Mouse (Mus musculus) CD4-positive helper T cell, adult 2 months (primary cell): ENCODE data around the gene Crybb3.
A peak's percentile ranks its signal among the peaks of the same experiment; 100 is the strongest.

ENCODE experiments used
- DNase-seq: peaks from one replicate; pipeline ENCODE4 v3.0.0-alpha.2; 2012; ENCODE audit warnings: low read depth, missing footprints, low spot score

The Crybb3 gene

DNA sequence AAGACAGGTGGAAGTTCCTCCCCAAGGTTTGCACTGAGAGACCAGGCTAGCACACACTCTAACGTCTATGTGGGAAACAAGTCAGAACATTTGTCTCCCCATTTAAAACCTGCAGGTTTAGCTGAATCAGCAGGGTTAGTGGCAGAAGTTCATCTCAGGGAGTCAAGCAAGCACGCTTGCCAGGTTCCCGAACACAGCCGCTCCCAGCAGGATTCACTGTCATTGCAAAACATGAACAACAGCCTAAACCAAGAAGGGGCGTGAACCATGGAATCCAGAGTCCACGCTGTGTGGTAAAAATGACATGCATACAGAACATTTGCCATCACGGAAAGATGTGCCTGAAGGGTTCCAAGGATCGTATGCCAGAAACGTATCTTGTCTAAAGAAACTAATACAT lies 23.7 kb upstream of the Crybb3 start:
- no peak for DNase-seq

- no peak for DNase-seq
Observed at GRCm38 (mm10) chr5:113102455-113102854, 21.1 kb upstream of the Crybb3 start.

- DNase-seq, result no peak
Observed at GRCm38 (mm10) chr5:113101457-113101856, 20.1 kb upstream of the Crybb3 start.

GRCm38 (mm10) chr5:113100422-113100821 lies 19.0 kb upstream of the Crybb3 start:
- DNase-seq, result no peak

DNA sequence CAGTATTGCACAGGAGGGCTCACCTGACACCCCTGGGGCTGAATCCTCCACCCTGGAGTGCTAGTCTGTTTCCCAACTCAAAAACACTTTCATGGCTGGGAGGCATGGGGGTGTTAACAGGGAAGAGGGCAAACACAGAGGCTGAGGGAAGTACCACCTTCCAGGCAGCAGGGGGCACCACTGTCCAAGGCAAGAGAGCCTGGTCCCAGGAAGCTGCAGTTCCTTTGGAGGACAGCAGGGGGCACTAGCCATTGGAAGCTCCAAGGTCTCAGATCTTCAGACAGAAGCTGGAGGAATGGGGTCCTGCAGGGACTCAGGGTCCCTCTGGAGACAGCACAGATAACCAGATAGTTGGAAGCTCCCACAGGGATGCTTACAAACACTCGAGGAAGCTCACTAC lies 18.2 kb upstream of the Crybb3 start:
- DNase-seq, result peak; percentile 56

DNA sequence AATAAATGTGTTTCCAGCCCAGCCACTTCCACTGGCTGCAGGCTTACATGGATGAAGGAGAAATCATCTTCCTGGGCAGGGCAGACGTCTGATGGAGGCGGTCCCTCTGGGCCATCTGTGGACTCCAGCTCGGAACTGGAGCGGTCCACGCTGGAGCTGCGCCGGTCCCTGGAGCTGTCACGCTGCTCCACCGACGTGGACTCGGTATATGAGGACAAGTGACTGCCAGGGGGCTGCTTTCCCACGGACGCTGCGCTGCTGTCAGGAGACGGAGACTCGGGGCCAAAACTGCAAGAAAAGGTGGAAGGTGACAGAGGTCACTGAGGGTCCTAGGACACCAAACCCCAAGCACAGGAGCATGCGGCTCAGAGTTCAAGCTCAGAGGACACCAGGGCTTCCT lies 16.2 kb upstream of the Crybb3 start:
- no peak for DNase-seq

DNA sequence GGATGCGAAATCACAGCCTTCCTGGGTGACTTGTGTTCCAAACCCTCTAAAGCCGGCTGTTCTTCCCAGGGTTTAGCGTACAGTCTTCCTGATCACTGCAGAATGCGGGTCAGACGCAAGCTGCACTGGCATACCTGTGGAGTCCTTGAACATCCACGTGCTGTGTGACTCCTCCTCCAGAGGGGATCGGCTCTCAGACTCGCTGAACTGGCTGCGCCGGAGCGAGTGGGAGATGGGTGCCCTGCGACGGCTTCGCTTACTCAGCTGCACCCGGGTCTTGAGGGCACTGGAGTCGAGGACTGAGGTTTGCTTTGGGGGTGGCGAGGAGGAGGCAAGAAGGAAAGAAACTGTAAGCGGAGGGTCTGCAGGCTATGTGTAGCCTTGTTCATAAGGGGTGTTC lies 14.1 kb upstream of the Crybb3 start:
- DNase-seq, result no peak

DNA sequence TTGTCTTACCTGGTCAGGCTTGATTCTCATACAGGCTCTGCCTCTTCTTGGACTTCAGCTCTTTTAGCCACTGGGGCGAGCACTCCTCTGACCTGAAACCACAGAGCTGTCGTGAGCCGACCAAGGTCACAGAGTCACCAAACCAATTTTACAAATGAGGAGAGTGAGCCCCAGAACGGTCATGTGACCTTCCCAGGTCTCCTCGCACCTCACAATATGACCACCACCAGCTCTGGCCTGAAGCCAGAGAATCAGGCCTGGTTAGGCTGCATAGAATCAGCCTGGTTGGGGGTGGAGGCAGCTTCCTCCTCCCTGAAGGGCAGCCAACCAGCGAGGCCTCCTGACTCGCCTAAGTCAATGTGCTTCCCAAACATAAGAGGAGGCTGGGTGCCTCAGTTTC lies 11.0 kb upstream of the Crybb3 start:
- no peak for DNase-seq

- no peak for DNase-seq
Observed at GRCm38 (mm10) chr5:113091162-113091561, 9.8 kb upstream of the Crybb3 start.

DNA sequence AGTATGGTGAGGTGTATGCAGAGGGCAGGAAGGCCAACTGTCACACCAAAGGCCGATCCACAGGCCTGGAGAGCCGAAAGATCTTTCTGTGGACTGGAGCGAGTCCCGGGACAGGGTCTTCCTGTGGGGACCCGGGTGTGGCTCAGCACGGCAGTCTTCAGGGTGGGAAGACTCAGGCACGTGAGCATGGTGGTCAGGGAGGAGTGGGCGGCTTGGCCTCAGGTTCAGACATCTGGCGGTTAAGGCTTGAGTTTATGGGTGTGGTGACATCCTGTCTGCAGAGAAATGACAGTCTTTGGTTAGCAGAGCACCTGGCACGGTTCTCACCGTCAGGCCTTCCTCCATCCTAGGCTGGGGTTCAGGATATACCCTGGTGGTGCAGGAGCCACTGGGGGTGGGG lies 9.4 kb upstream of the Crybb3 start:
- no peak for DNase-seq

GRCm38 (mm10) chr5:113090077-113090690 lies 8.8 kb upstream of the Crybb3 start:
- no peak for DNase-seq

GRCm38 (mm10) chr5:113087465-113087864 lies 6.1 kb upstream of the Crybb3 start:
- DNase-seq, result no peak

GRCm38 (mm10) chr5:113086990-113087389 lies 5.6 kb upstream of the Crybb3 start:
- DNase-seq, result no peak

- DNase-seq, result no peak
Observed at GRCm38 (mm10) chr5:113086439-113086838, 5.1 kb upstream of the Crybb3 start.

- DNase-seq, result no peak
Observed at GRCm38 (mm10) chr5:113085931-113086330, 4.5 kb upstream of the Crybb3 start.

DNA sequence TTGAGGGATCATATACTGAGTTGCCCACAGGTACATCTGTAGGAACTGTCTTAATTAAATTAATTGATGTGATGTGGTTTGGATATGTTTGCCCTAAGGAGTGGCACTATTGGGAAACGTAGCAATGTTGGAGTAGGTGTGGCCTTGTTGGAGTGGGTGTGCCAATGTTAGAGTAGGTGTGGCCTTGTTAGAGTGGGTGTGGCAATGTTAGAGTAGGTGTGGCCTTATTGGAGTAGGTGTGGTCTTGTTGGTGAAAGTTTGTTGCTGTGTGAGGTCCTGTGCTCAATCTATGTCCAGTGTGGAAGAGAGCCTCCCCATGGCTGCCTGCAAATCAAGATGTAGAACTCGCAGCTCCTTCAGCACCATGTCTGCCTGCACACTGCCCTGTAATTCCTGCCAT lies 2.9 kb upstream of the Crybb3 start:
- DNase-seq, result no peak

DNA sequence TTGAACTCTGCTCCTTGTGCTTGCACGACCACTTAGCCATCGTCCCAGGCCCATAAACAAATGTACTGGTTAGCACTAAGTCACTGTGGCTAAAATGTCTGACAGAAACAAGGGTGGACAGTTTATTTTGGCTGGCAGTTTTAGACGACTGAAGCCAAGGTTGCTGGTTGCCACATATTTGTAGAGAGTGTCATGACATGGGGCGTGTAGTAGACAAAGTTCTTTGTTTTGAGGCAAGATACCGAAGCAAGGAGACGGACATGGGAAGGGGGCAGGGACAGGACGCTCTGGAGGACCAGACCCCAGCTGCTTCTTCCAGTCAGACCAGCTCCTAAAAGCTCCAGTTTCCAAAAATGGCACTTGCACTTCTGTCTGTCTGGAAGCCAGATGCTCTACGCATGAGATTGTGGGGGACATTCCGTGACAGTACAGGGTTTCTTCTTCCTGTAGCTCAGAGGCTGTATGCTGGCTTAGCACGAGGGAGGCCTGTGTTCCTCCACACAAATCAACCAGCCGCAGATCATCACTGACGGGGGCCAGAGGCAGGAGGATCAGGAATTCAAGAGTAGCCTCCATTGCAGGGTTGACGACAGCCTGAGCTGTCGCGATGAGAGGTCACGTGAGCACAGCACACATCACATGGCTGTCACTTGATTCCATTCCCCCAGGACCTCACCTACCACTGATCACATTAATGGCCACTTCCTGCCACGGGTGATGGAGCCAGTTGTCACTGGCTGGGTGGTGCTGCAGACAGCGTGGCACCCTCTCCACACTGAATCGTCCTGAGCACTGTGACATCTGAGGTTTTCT lies 1.2 kb upstream of the Crybb3 start:
- DNase-seq, result no peak

GRCm38 (mm10) chr5:113081020-113081419 lies 364 bp downstream of the Crybb3 start:
- DNase-seq, result no peak

DNA sequence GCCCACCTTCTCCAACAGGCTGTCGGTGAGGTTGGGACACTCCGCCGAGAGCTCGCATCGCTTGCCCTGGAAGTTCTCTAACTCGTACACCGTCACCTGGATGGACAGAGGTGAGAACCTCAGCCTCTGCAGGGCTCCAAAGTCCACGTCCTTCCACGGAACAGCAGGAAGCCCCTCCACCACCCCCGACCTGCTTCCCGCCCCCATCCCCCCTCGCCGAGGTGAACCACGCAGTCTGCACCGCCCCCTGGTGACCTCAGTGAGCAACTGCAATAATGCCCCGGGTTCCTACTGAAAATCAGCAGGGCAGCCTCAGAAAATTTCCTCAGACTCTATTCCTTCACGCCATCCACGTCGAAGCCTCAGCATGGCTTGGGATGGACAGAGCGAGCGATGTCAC lies 1.6 kb downstream of the Crybb3 start:
- no peak for DNase-seq

DNA sequence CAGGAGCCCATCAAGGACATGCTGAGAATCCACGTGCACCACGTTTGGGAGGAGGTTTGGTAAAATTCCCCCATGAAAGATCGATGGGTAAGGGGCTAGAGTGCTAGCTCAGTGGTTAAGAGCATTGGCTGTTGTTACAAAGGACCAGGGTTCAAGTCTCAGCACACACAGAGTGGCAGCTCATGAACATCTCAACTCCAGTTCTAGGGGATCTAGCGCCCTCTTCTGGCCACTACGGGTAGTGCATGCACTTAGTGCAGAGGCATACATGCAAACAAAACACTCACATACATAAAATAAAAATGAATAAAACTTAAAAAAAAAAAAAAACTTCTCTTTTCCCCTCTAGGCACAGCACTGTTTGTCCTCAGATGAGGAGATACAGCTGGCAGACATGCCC lies 2.7 kb downstream of the Crybb3 start:
- no peak for DNase-seq

GRCm38 (mm10) chr5:113070017-113070416 lies 11.4 kb downstream of the Crybb3 start, which contains the start of gene Crybb2:
Crybb2 (minus strand) TSS chr5:113070117.
- DNase-seq, result no peak

- peak; percentile 56 for DNase-seq
Observed at GRCm38 (mm10) chr5:113054308-113054707, 27.1 kb downstream of the Crybb3 start.

GRCm38 (mm10) chr5:113050581-113051185 lies 30.7 kb downstream of the Crybb3 start:
- no peak for DNase-seq
